Mouse (Mus musculus) fat pad, adult 2 months (tissue): ENCODE results near the gene Thnsl2.

Experiments
- DNase-seq: peaks from one replicate; pipeline ENCODE4 v3.0.0-alpha.2; 2011; ENCODE audit warnings: low read depth, low spot score; ENCODE audit errors: extremely low read depth

Gene Thnsl2

DNA sequence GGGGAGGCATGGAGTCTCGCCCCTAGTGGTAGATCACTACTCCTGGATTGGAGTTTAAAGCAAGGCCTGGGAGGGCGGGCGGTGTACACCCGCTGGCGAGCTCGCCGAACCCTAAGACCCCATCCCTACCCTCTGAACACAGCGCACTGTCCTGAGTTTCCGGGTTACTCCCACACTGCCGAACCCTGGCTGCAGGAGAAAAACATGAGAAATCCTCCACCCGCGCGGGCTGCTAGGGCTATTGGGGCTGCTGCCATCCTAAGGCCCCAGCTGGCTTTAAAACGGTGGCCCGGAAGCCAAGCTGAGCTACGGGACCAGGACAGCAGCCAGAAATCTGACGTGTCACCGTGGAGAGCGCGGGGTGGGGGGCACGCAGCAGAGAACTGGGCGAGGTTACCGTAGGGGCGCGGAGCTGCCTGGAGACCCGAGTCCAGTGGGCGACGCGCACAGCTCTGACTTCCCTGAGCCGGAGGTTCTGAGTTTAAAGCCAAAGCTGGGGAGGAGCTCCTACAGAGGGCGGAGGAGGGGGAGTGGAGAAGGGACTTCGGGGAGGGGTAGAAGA, at the start of gene Thnsl2:
Gene Thnsl2 (minus strand): TSS at position 546 of the 562 bp plus-strand sequence.
- DNase-seq = no peak

DNA sequence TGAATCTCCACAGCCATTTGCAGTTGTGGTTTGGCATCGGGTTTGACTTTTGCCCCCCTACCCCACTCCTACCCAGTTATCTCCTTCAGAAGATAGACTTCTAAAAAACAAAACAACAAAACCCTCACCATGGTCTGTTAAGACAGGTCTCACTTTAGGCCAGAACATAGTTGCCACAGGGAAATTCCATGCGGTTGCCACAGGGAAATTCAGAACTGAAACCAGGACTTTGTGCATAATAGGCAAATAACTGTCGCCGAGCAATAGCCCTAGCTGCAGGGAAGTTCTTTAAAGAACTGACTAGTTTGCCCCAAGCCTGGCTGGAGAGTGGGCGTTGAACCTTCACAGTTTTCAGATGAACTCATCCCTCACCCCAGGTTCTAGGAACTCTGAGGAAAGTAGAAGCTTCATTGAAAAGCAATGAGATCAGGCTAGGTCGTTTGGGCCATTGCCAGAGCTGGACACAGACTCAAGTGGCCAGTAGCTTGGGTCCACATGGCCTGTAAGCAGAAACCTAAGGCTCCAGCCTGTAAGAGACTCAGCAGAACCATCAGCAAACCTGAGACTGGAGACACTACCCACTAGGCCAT, 49.0 kb upstream of the Thnsl2 start:
- no peak for DNase-seq

DNA sequence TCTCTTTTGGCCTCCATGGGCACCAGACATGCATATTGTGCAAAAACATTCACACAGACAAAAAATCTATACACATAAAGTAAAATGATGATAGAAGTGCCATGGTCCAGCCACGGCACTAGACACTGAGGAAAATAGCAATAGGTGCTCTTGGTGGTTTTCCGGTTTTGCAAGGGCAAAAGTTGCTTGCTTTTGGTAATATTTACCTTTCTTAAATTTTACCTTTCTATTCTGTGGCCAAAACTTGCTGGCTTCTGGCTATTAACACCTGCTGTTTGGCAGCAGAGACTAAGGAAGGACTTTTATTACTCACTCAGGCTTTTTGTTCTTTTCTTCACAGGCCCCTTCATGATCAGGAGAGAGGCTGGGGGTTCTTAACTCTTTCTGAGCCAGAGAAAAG, 46.3 kb upstream of the Thnsl2 start:
- no peak for DNase-seq

DNA sequence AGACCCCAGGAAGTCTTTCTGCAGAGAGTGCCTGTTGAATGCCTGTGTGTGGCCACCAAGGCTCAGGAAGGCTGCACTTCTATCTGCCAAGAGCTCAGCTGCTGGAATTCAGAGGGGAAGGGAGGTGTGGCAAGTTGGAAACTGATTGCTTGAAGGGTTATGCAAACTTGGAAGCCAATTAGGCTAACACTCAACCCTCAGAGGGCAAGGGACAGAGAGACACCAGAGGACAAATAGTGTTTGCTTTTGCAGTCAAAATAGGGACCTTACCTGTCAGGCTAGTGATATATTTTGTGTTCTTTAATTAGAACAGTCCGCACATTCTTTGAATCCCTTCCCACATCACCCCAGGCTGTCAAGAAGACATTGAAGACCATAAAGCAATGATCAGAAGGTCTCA, 45.3 kb upstream of the Thnsl2 start:
- DNase-seq = peak; percentile 68

DNA sequence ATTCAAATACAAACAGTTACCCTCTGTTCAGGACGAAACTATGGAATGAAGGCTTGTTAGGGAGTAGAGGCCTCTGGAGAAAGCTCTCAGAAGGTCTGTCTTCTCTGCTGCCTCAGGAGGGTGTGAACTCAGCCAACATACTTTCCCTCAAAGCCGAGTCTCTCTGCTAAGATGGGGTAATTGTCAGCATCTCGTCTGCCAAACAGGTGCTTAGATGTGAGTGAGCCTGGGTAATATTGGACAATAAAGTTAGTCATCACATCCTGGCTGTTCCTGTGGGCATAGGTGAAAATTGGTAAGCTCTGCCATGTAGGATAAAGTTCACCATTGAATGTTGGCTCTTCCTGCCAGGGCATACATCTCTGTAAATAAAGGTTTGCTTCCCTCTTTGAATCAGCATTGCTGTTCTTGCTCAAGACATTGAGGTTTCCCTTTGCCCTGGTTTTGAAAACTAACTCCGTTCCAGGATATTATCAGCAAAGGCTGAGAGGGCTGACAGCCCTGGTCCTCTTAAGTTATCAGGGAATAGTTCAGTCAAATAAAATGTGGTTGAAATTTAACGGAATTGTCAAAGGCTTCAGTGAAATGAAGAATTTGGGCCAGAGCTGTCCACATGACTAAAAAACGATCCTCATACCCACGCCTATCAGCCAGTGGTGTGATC, 40.8 kb upstream of the Thnsl2 start:
- DNase-seq = peak; percentile 99

DNA sequence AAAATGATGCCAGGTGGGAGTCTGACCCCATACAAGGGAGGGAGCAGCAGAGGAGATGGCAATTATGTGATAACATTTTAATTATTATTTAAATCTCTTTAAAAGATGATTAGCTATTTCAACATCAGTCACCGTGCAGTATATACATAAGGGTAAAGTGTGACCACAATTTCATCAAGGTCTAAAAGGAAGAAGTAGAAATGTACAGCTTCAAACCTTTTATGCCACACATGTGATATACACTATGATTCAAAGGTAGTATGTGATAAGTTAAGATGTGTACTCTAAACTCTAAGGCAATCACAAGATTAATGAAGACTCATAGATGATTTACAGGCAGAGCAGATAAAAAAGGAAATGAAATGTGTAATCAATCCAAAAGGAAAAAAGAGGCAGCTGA, 36.4 kb upstream of the Thnsl2 start:
- DNase-seq = no peak

DNA sequence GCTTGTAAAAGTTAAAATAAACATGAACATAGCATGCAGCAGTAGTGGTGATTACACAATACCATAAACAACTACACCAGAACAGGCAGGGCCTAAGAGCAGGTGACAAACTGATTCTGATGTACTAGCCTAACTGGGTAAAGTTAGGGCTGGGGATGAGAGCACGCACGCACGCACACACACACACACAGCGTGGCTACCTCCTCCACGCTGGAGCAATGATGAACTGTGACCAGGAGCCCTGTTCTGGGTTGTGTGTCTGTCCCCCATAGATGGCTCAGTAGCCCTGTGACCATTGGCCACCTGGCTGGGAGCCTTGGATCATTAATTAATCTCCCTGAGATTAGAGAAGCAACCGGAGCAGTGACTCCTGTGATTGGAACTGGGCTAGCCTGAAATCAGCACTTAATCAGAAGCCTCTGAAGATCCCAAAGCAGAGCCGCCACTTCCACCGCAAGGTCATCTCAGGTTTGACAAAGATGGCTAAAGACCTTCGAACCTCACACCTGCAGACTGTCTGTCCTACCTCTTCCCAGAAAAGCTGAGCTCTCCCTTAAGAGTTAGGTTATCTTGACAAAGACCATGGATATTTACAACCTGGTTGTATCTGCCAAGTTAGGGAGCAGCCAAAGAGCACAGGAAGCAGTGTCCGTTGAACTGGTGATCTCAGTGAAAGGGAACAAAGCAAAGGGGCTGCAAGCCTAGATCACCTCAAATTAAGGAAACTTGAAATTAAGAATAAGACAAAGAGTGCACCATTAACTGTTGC, 28.8 kb upstream of the Thnsl2 start:
- no peak for DNase-seq

DNA sequence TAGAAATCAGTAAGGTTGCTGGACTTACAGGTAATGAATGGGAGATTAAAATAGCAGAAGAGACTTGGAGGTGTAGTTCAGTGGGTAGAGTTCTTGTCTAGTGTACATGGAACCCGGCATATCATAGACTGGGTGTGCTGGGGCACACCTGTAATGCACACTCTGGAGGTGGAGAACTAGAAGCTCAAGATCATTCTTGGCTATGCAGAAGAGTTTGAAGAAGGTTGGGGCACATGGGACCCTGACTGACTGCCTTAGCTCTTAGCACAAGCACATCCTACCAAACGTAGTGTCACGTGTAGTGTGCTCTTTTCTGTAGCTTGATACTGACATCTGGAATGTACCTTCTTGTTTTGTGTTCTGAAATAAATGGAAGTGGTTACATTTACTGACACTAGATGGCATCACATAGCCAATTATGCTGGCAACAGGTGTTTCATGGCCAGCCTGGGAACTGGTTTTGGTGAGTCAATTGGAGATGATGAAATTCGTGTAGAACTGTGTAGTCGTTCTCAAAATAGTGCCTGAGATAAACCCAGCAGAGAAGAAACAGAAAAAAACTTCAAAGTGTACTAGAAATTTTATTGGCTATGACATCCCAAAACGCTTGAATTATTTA, 22.4 kb upstream of the Thnsl2 start:
- DNase-seq = peak; percentile 64

DNA sequence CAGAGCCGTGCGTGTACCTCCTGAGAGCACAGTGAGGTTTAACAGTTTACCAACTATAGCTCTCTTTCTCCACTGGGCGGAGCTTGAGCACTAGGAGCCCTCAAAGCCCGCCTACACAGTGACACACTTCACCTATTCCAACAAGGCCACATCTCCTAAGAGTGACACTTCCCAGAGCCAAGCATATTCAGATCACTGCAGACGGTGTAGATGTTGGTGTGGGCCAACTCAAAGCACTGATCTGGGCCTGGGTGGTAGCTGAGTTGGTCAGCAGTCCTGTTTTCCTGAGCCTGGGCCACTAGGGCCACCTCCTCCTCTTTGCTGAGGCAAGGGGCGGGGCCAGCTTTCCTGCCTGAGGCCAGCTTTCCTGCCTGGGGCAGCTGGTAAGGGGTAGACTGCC, 20.2 kb upstream of the Thnsl2 start:
- DNase-seq = no peak

DNA sequence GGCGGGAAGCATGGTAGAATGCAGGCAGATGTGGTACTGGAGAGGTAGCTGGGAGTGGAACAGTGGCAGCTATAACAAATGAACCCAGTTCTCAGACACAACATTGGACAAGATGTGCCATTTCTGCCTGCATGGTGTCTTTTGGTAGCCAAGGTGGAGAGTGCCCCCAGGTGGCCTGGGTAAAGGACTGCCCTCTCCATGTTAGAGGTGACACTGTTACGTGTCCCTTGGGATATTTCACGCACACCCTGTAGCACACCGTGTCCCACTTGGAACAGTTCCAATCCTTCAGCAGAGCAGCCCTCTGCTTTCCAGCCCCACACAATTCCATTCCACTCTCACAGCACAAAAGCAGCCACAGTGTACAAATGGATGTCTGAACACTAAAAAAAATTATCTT, 18.0 kb upstream of the Thnsl2 start:
- no peak for DNase-seq

DNA sequence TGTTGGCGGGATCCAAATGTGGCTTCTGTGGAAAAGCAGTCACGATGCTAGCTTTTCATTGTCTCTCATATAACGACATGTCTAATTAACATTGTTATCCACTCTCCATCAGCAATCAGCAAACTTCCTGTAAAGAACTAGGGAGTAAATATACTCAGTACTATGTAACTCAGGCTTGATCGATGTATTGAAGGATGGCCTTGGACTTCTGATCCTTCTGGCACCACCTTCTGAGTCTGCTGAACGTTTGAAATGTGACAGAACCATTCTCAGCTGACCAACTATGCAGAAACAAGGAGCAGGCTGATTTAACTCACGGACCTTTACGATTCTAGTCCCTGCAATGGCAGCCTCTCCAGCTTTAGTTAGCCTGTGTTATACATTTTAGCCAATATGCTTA, 17.1 kb upstream of the Thnsl2 start:
- DNase-seq = no peak

DNA sequence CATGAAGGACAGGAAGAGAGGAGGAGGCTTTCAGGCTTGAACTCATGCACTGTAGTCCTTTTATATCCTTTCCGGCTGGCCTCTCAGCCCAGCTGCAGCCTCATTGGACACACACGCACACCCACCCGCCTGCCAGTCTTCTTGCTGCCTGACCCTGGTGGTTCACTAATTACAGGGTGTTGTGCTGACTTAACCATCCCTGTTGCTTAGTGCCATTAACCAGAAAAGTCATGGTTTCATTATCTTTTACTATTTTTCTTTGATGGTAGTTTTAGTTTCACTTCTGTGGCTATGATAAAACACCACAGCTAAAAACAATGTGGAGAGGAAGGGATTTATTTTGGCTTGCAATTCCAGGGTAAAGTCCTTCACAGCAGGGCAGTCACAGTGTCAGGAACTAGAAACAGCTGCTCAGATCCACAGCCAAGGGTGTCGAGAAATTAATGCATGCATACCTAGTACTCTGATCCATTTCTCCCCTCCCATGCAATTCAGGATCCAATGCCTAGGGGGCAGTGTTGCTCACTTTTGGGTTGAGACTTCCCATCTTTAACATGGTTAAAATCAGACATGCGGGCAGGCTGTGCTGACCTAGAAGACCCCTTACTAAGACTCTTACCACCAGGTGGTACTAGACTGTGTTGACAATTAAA, 12.6 kb upstream of the Thnsl2 start:
- no peak for DNase-seq

DNA sequence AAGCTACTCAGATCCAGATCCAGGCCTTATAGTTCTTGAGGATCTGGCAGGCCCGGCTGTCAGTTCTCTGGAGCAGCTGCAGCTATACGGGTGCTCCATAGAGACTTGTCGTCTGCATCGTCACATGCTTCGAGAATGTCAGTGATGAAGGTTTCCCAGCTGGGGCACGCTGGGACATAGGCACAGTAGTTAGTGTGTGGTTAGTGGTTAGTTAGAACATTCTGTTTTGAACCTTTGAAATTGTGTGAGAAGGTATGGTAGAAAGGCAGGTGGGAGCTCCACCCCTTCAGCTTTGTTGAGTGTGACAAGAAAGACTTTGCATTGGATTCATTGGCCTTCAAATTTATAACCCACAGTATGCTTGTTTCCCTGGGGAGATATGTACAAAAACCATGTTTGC, 10.6 kb upstream of the Thnsl2 start:
- no peak for DNase-seq

DNA sequence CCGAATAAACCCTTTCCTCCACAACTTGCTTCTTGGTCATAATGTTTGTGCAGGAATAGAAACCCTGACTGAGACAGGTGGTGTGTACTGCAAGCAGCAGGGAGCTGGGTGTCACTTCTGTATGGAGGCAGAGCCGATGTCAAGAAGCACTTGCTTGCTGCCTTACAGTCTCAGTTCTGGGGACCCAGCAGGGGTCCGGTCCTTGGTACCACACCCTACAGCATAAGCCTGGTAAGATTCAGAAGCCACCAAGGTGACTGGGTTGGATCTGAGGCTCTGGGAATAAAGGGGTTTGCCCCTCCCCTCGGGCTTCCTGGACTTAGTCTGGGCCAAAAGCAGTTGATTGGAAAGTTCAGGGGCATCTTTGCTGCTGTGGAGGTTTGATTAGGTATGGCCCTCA, 9.2 kb upstream of the Thnsl2 start:
- DNase-seq = no peak

DNA sequence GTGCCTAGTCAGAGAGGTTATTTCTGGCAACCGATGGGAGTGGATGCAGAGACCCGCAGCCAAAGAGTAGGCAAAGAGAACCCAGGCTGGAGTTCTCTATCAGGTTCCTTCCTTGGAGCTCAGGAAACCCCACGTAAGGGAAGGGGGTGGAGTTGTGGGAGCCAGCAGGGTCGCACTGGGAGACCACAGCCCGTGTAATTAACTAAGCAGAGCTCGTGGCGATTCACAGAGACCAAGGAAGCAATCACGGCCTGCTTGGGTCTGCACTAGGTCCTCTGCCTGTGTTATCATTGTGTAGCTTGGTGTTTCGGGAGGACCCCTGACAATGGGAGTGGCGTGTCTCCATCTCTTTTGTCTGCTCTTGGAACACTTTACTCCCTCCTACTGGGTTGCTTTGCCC, 6.9 kb upstream of the Thnsl2 start:
- DNase-seq = no peak

DNA sequence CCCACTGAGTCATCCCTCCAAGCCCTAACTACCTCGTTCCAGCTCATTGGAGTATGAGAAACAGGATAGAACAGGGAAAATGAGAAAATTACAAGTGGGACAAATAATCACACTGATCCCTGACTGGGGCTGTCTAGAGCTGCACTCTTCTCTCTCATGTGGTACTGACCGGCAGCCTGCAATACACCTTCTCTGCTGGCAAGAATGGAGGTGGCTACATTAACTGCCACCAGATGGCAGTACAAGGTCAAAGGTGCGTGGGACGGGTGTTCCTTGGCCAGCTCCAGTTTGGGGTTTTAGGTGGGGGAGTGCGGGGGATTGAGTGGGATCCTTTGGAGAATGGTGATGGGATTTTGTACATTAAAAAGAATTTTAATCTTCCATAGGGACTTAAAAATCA, 5.3 kb upstream of the Thnsl2 start:
- DNase-seq = no peak

DNA sequence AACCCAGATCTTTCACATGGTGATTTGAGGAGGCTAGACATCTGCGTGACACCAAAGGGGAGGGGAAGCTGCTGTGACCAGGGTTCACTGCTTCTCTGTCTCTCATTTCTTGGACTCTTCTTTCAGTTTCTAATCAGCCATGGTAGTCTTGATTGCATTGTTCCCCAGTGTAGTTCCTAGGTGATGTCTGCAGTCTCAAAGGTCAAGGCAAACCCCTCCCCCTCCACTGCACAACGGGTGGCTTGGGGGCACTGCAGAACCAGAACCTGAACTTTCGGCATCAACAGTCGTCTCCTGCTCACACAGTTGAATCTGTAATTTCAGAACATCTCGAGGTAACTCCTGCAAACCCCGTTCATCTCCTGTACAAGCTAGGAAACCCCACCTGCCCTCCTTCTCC, 4.1 kb upstream of the Thnsl2 start:
- DNase-seq = no peak

DNA sequence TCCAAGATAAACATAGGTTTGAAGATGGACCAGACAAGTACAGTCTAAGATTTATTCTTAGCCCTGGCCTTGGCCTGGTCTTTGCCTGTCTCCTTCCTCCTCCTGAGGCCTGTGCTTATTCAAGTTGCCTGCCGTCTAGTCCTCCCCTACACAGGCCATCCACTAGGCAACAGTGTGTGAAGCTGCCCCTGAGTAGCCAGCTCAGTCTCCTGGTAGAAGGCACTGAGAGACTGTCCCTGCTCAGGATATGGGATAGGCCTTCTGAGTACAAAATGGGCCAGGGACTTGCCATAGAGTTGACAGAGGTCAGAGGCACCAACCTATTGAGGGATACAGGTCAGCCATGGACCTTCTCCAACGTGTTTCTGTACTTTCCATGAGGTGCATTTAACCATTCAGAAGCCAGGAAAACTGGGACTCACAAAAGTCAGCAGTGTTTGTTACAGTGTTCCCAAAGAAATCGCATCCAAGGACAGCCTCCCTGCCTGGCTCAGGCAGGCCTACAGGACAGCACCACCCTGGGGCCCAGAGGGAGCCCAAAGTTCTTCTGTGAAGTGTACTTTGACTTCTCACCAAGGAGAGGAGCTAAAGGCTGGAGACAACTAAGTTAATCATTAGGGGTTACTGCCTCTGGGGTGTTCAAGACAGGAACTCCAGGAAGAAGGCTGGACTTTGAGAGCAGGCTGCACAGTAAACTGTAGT, 1.2 kb upstream of the Thnsl2 start:
- no peak for DNase-seq

DNA sequence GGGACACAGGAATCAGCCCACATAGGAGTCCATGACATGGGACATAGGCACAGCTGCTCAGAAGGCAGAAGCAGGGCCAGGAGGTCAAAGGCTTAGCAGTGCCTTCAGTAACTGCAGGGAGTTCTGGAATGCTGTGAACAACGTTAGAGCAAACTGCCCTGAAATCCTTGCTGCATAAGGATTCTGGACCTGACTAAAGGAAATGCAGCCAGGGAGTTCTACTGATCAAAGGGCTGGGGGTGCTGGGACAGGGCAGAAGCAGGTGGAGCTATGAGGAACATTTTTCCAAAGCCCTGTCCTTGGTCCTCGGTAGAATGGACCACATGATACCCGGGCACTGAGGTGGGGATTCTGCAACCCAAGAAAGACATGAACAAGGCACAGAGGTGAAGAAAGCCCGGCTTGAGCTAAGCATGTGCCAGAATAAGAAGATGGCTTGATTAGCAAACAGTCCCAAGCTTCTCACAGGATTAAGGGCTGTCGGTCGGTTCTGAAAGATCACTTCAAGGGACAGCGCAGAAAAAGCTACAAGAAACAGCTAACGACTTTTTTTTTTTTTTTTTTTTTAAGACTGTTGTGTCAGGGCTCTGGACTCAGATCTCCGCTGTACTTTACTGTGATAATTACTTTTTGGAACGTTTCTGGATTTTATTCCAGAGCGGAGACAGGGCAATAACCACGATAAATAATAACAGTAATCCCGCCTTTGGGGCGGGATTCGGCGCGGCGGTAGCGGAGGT, 915 bp downstream of the Thnsl2 start:
- DNase-seq = no peak

DNA sequence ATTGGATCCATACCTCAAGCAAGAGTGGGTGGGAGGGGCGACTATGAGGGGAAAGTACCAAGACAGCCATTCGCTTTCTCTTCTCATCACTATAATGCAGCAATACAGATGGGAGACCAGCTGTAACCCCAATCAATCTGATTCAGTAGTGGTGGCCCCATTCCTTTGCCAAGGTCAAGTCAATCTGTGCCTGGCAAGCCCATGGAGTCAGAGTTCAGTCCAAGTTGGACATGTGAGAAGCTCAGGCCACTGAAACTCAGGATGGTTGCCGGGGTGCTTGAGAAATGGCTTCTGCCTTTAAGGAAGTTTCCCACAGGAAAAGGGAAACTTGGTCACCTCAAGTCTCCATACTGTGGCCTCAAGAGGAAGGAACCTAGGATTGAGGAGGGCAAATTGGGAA, 9.2 kb downstream of the Thnsl2 start:
- no peak for DNase-seq
